Mouse (Mus musculus): ENCODE measurements around the gene Acsm2.

DNA sequence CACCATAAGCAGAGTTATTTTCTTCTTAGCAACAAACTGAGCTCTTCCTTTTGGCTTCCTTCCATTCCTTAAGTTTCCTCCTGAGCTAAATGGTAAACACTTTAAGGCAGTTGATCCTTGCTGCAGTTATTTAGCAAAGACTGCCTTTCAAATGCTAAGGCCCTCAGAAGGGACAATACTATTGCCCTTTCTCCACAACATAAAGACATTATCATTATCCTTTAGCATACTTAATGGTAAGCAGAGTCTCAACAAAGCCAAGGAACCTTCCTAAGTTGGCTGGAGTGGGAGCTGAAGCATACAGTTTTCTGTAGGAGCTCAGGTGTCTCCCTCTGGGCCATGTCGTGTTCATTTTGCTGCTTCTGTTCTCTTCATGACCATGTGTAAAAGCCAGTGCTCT lies 41.2 kb downstream of the Acsm2 start:
- TF ChIP-seq CTCF (conservative IDR thresholded peaks at IDR 0.05; ENCODE audit: insufficient read depth, insufficient read length, low read depth, low read length), result no peak
- TF ChIP-seq POLR2A (IDR thresholded peaks at IDR 0.05; ENCODE audit: low read depth, low read length), result no peak
